9 mouse cellular contexts compared by ENCODE assay signal in the genomic region with DNA sequence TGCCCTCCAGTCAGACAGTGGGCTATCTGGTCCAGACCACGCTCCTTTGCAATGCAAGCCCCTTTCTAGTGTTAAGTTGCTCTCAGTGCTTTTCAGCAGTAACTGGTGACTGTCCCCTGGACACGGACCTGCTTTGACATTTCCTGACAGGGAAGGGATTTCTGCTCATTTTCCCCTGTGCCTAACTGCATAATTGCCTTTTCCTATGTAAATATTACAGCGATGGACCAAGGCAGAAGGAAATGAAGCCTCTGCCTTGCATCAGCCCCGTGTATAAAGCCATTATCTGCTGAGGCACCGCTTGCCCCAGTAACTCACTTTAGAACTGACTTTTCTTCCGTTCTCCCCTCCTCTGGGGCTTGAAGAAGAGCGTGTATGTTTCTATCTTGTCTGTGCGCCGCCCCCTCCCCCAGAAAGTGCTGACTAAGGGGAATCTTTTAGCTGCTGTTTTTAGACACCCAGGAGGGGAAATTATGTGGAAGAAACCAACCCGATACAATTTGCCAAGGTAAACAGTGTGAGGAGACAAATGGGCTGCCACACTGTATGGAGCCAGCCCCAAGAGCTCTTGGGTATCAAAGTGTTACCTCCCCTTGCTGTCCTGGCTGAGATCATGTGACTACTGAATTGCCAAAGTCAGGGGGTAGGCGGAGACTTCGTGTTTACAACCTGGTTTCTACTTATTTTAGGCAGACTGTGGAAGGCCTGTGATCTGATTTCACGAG. TPM values are rescaled to one million over a fixed set of nuclear protein-coding genes. Genes with fewer than 3 reads are reported as not detected.
DNase-seq lines count a peak whose midpoint lies in the region; ATAC-seq and TF ChIP-seq lines count a peak whose summit lies in the region.
"Had no signal": no experiment of that assay in that cellular context is flagged by ENCODE, and none has a peak within 500 bp of the region (broad histone marks: within the 10 kb centered on the region; RNA-seq: fewer than 3 reads in every experiment).

No protein-coding gene starts in this region.

- peak; percentile 22 for DNase-seq in kidney, postnatal 0 days (ENCODE audit: low spot score)
- no peak for DNase-seq in kidney, postnatal 25 days
- DNase-seq in embryo, embryonic 10 days (ENCODE audit: low spot score): peak; percentile 32
- peak; percentile 35 for DNase-seq in induced T-regulatory cell, adult 2 months (ENCODE audit: low read depth)
- peak; percentile 36 for DNase-seq in neural tube, embryonic 10.5 days (ENCODE audit: extremely low spot score, low spot score)
- DNase-seq in left cerebral cortex, adult 18-20 months (ENCODE audit: low spot score in 2 of 2): no peak
- no peak for DNase-seq in kidney, postnatal 14 days
- no peak for DNase-seq in gastrocnemius, postnatal 25 days
- DNase-seq: right cerebral cortex, postnatal 25 days had no signal

- 13% methylated on average over 13 of the region's 13 CpGs for WGBS in kidney, postnatal 0 days

- TF ChIP-seq CTCF in kidney, postnatal 0 days (IDR thresholded peaks at IDR 0.05; ENCODE audit: low read depth): no peak

- no peaks in the 10 kb centered on the region for H3K36me3 ChIP-seq in kidney, postnatal 0 days (ENCODE audit: insufficient read depth, low read length)

- no peaks in the 10 kb centered on the region for H3K9me3 ChIP-seq in kidney, postnatal 0 days (replicated peaks; ENCODE audit: low read length)

- no peak overlapping the region for H3K9ac ChIP-seq in kidney, postnatal 0 days (ENCODE audit: low read depth, low read length)

- H3K4me3 ChIP-seq in kidney, postnatal 0 days (replicated peaks; ENCODE audit: low read depth, low read length): no peak overlapping the region

- peaks cover 17% of the 10 kb centered on the region for H3K4me1 ChIP-seq in kidney, postnatal 0 days (replicated peaks; ENCODE audit: insufficient read depth, low read length)

- H3K4me2 ChIP-seq in kidney, postnatal 0 days (ENCODE audit: low read length): 0 out of 2 replicates have a peak overlapping the region, but pooled peaks have one; percentile 6

- H3K27ac ChIP-seq in kidney, postnatal 0 days: no peak overlapping the region

- peaks cover 36% of the 10 kb centered on the region for H3K27me3 ChIP-seq in kidney, postnatal 0 days (ENCODE audit: insufficient read depth, low read length)

- no peak for ATAC-seq in kidney, postnatal 0 days (replicated peaks; ENCODE audit: low FRiP score, low read depth)

RNA-seq across cellular contexts. Expression of gene Adra2a, which starts 4.4 kb away (rescaled TPM):
- 0.87 and 1.0 TPM in 2 replicates for polyA plus RNA-seq in kidney, postnatal 0 days (2015; fragmentation: Nextera tagmentation; extraction: Ambion mirVana)
- 10 to 100 TPM; 15.6 to 18.7 TPM for total RNA-seq in left cerebral cortex, adult 18-20 months (2021)
- total RNA-seq in gastrocnemius, postnatal 25 days (2021): under 1 TPM; 0.49 to 0.64 TPM

Comparison
In these comparisons a context has a peak if more than half of its experiments do, and no peak if none do; other contexts are left out.
1. DNase-seq: peak in kidney, postnatal 0 days (single experiment), embryo, embryonic 10 days (single experiment), induced T-regulatory cell, adult 2 months (single experiment) and neural tube, embryonic 10.5 days (single experiment); none in kidney, postnatal 25 days (0 of 2), left cerebral cortex, adult 18-20 months (0 of 2), kidney, postnatal 14 days (single experiment) and gastrocnemius, postnatal 25 days (single experiment).
2. RNA of gene Adra2a, which starts 4.4 kb away (total RNA-seq): 15.6 to 18.7 TPM in left cerebral cortex, adult 18-20 months; 0.49 to 0.64 TPM in gastrocnemius, postnatal 25 days; every median in the first group is over 10 times any median in the second.